Mouse (Mus musculus) bone marrow macrophage, adult 2 months (primary cell): ENCODE measurements around the gene Syn3. TPM values are rescaled to one million over a fixed set of nuclear protein-coding genes. Genes with fewer than 3 reads are reported as not detected.

ENCODE experiments used
- H3K27ac ChIP-seq: 2 replicates; pipeline ENCODE4 v1.5.1; 2012; ENCODE audit warnings: low read depth, low read length; ENCODE audit not compliant: insufficient read depth
- H3K4me1 ChIP-seq: 2 replicates; pipeline ENCODE4 v1.6.1; 2012; ENCODE audit warnings: low read length; ENCODE audit not compliant: control insufficient read depth, insufficient read depth
- H3K4me3 ChIP-seq: 2 replicates; pipeline ENCODE4 v1.5.1; 2012; ENCODE audit warnings: mild to moderate bottlenecking, low read length, moderate library complexity; ENCODE audit not compliant: insufficient read depth
- CTCF ChIP-seq: IDR thresholded peaks from 2 replicates; pipeline ENCODE4 v1.5.1; 2012; ENCODE audit warnings: low read depth, mild to moderate bottlenecking, low read length, moderate library complexity
- POLR2A ChIP-seq: IDR thresholded peaks from 2 replicates; pipeline ENCODE4 v1.6.1; 2012; ENCODE audit warnings: mild to moderate bottlenecking, low read depth, low read length, borderline replicate concordance
- polyA plus RNA-seq: library from polyadenylated mRNA; stranded (reverse); fragments of >200 nt; gene quantifications from 2 replicates; pipeline ENCODE4 v1.2.4, GENCODE M21; 2012; ENCODE audit not compliant: missing spikeins, insufficient read depth, insufficient read length

Syn3 gene
- polyA plus RNA-seq, 1 experiment: not detected

DNA sequence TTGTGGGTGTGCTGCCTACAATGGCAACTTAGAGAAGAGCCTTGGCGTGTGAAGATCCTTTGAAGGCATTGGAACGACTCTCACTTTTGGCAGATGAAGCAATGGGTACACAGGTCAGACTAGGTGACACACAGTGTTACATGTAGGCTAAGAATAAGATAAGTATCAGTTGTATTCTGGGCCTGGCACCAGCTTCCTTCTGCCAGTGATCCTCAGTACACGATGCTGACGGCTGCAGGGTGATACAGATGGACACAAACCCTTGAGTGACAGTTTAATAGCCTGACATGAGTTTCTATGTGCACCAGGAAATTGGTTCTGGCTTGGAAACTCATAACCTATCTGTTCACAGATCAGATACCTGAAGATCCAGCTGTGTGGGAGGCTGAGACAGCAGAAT, 391.0 kb downstream of the Syn3 start:
- H3K4me3 ChIP-seq: no peak overlapping the region
- no peaks in the 10 kb centered on the region for H3K4me1 ChIP-seq
- TF ChIP-seq CTCF (no peak), POLR2A (no peak)
- no peak overlapping the region for H3K27ac ChIP-seq

DNA sequence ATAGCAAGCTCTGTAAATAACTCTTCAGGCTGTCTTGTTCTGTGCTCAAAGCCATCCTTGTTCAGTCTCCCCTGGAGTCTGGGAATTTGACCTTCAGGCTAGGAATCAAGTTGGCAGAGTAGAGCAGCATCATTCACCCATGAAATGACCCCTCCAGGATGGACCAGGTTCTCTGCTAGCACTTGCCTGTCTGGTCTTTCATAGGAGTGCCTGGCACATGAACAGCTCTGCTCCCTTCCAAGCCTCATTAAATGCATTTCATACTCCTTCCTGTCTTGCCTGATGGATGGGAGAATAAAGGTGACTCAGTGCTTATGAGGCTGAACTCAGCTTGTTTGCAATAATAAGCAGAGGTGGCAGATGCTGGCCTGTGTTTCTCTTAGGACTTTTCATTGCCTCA, 394.7 kb downstream of the Syn3 start:
- H3K4me3 ChIP-seq: no peak overlapping the region
- H3K4me1 ChIP-seq: no peaks in the 10 kb centered on the region
- H3K27ac ChIP-seq: no peak overlapping the region
- no peak for TF ChIP-seq POLR2A
- no peak for TF ChIP-seq CTCF

DNA sequence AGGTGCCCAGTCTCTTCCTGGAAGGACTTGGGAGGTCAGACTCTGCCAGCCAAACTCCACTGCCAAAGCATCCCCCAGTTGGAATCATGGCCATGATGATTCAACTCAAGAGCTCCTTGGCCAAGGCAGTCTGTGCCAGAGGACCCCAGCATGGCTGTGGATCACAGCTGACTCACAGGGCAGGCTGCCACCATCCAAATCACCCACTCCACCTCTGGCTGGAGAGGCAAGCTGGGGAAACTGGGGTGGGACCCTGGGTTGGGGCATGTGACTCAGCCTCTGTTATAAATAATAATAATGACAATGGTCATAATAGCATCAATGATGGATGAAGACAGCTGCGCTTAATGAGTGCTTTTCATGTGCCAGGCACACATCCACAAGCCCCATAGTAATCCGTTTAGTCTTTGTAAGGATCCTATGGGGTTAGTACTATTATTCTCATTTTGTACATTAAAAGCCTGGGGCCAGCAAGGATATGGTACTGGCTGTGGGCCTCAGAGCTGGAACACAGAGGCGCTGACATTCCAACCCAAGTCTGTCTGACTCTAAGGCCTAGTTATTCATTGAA, 398.3 kb downstream of the Syn3 start:
- TF ChIP-seq CTCF: no peak
- TF ChIP-seq POLR2A: no peak
- Histone ChIP-seq H3K4me3 (no peak overlapping the region), H3K27ac (no peak overlapping the region), H3K4me1 (no peaks in the 10 kb centered on the region)

DNA sequence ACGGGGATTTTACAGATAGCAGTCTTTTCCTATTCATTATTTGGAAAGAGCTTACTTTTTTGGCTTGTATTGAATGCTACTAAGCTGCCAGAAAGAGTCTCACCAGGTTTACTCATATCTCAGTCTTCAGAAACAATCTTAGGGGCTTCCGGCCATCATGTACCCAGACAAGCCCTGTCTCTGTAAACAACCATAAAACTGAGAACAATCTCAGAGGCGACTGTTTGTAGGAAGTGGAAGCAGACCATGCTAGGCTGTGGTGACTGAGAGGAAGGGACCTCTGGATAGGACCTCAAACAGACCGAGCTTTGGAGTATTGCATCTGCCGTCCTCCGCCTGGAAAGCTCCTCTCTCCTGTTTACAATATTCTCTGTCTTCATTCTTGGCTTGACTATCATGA, 400.3 kb downstream of the Syn3 start:
- TF ChIP-seq CTCF (no peak), POLR2A (no peak)
- Histone ChIP-seq H3K27ac (no peak overlapping the region), H3K4me3 (no peak overlapping the region), H3K4me1 (no peaks in the 10 kb centered on the region)

DNA sequence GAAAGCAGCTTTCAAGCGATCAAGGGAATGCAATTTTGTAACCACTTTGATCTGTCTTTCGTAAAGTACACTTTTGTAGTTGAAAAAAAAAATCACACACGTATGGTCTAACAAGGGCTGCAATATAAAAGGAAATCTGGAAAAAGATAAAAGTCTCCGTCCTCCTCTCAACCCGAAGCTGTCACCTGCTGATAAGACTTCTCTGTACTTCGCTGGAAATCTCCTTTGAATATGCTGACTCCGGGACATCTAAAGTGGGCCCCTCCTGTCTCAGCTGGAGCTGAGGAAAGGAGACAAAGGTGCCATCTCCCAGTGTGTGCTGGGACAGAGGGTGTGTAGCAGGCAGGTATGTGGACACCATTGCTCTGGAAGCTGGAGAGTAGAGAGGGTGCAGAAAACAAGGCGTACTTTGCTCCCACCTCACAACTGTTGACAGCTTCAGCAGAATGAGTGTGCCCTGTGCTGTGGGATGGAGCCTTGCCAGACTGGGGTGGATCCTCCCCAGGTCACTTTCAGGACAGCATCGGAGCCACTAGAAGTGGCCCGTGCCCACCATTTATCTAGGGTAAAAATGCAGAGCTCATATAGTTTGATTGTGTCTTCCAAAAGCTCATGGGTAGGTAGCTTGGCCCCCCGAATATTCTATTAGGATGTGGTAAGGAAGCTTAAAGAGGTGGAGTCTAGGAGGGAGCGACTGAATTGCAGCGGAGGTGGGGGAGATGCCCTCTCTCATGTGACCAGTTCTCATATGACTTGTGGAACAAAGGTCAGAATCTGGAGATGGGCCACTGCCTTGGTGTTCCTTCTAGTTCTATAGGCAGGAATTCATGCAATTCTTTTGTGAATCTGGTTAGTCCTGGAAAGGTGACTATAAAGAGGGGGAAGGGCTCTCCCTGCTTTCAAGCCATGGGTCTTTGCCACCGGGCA, 405.3 kb downstream of the Syn3 start:
- Histone ChIP-seq H3K4me3 (no peak overlapping the region), H3K4me1 (no peaks in the 10 kb centered on the region), H3K27ac (no peak overlapping the region)
- TF ChIP-seq CTCF: no peak
- no peak for TF ChIP-seq POLR2A

DNA sequence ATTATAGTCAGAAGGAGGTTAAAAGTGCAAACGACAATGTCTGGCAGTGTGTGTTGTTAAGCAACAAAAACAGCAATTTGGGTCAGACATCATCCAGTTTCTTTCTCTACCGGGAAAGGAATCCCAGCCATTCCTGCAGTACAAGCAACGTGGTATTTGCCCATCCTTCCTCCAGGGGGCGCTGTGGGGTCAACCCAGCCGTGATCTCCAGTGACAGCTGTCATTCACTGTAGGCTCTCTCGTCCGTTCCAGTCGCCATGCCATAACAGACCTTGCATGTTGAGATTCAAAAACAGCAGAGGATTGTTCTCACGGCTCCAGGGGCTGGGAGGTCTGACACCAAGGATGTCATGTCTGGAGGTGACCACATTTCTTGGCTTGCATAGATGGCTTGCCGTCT, 406.8 kb downstream of the Syn3 start:
- H3K4me3 ChIP-seq: no peak overlapping the region
- H3K4me1 ChIP-seq: no peaks in the 10 kb centered on the region
- TF ChIP-seq CTCF: peak; percentile 48
- no peak for TF ChIP-seq POLR2A
- H3K27ac ChIP-seq: no peak overlapping the region

DNA sequence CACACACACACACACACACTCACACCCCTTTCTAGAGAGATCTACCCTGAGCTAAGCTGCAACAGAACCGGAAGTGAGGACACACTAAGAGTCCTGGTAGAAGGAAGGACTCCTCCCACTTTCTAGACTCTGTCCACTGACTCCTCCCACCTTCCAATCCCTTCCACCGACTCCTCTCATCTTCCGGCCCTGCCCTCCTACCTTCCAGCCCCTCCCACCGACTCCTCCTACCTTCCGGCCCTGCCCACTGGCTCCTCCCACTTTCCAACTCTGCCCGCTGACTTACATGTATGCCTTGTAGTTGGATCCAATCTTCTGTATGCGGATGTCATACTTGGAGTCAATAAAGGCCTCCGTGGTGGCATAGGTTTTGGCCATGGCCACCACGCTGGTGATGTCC, 418.8 kb downstream of the Syn3 start:
- H3K4me3 ChIP-seq: no peak overlapping the region
- H3K27ac ChIP-seq: no peak overlapping the region
- no peak for TF ChIP-seq CTCF
- no peaks in the 10 kb centered on the region for H3K4me1 ChIP-seq

DNA sequence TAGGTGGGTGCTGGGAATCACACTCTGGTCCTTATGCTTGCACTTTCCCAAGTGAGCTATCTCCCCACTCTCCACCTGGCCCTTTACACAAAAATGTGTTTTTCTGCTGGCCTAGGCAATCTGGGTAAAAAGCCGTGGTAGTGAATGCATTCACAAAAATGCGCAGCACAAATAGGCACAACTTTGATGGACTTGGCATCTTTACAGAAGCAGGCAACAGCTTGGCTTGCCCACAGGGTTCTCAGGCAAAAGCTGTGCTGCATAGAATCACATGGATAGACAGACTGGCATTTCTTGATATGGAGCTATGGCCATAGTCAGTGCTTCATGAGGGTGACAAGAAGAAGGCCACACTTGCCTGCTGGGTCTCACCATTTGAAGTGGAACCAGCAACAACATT, 419.9 kb downstream of the Syn3 start:
- TF ChIP-seq POLR2A (no peak), CTCF (no peak)
- Histone ChIP-seq H3K27ac (no peak overlapping the region), H3K4me3 (no peak overlapping the region), H3K4me1 (no peaks in the 10 kb centered on the region)

DNA sequence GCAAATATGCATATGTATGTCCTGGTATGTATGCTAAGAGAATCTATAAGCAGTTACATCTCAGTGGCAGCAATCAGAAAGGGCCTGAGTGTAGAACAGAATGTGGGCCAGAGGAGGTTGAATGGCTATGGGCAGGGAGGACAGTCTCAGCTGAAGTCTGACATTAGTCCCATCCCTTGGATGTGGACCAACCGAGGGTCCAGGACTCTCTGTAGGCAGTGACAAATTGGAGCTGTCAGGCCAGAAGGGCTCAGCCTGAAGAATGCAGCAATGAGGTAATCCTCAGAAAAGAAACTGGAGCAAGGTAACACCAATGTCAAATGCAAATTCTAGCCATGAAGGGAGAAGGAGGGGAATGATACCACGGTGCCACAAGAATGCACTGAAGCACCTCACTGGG, 421.4 kb downstream of the Syn3 start:
- Histone ChIP-seq H3K27ac (no peak overlapping the region), H3K4me3 (no peak overlapping the region), H3K4me1 (no peaks in the 10 kb centered on the region)
- TF ChIP-seq POLR2A (no peak), CTCF (no peak)

DNA sequence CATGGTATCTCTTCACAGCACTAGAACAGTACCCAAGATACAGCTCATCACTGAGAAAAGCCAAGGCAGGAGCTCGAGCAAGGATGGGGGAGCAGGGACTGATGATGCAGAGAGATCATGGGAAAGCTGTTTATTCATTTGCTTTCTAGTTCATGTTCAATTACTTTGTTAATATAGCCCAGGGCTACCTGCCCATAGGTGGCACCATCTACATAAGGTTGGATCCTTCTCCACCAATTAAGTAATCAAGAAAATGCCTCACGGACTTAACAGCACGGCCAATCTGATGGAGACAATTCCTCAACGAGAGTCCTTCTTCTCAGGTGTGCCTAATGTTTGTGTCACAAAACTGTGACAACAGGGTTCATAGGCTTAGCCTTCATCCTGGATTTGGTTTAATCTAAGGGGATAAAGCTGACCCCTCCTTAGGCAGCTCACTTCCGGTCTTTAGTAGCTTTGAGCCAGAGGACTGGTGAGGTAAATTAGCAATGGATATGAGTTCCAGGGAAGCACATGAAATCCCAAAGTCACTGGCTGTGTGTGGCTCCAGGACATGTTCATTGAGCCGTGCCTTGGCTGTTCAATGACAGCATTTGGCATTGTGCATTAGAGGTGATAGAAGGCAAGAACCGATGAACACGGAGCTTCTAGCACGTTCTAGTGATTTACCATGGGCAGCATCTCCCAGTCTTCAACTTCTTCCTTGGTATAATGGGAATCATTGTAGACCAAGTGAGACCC, 423.6 kb downstream of the Syn3 start:
- Histone ChIP-seq H3K27ac (no peak overlapping the region), H3K4me3 (no peak overlapping the region), H3K4me1 (no peaks in the 10 kb centered on the region)
- TF ChIP-seq CTCF (no peak), POLR2A (no peak)
